Mouse (Mus musculus): Measurements from ENCODE around the gene Plekhb1.

The Plekhb1 gene

DNA sequence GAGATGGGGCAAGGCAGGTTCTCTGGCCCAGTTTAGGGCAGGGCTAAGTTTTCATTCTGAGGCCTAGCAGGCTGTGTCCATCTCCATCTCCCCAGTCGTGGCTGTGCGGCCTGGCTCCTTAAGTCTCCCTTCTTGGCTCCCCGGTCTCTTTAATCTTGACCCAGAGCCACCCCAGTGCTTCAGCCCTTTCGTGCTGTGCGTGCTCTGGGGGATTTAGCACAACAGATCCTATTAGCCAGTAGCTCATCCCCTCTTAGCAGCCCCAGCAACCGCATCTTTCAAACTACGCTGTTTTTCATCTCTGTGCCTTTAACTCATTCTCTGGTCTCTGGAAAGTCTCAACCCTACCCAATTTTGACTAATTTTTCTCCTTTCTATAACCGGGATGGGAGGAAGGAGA, at the start of gene Plekhb1:
Plekhb1 (minus strand) TSS at position 184 of the 400 bp plus-strand sequence.
- DNase-seq = no peak

DNA sequence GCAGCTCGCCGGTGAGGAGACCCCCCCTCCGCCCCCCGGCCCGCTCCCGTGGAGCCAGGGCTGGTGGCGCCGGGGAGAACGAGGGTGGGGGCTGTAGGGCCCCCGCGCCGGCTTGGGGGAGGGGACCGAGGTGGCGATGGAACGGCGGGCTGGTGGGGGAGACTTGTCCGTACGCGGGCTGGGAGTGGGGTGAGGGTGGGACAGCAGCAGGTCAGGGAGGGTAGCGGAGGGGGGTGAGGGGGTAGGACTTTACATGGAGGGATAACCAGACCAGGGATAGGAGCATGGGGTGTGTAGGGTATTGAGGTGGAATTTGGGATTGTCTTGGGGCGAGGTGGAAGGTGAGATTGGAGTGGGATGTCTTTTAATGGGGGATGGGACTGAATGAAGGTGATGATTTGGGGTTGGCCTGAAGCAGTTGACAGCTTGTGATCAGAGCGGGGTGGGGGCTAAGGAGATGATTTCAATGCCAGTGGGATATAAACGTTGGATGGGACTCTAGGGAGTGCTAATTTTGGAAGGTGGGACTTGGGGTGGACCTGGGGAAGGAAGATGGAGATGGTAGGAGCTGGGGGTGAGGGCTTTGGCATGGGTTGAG, 44.8 kb upstream of the Plekhb1 start:
- DNase-seq = no peak

- peak; percentile 96 for DNase-seq
Measured at GRCm38 (mm10) chr7:100706143-100706841, 44.1 kb upstream of the Plekhb1 start, which contains the start of gene Fam168a. Fam168a (plus strand) TSS chr7:100706635.

DNA sequence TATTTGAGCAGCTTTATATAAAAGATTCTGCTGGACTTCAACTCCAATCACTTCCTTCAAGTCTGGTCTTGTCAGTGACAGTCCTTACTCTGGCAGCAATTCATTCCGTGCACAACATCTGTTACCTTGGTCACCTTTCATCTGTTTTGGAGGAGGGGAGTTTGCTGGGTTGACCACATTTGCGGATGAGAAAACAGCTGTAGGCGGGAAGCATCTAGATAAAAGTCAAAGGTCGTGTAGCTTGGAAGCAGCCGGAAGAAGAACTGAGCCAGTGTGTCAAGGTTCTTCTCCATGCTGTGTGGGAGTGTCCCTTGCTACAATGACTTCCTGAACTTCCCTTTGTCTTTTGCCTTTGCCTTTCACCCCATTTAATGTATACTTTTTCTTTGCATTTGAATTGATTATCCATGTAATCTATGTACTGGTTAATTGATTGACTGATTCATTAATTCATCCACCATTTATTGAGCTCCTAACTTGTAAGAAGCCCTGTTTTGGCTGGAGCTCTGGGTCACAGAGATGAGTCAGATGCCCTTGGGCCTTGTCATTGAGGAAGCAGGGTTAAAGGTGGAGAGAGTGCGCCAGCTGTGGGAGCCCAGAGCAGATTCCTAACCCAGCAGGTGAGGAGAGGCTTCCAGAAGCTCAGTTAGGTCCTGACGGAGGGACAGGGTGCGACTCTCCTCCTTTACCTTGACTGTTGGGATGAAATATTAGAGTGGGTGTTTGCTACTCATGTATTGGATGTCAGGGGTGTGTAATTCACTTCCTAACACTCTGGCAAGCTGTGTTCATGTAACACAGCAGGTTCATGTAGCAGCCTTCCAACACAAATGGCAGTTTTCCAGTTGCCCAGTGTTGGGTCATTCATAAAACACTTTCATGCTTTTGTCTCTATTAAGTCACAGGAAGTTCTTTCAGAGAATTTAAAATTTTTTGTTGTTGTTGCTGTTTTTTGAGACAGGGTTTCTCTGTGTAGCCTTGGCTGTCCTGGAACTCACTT, 37.9 kb upstream of the Plekhb1 start:
- DNase-seq = peak; percentile 35

- DNase-seq = no peak
Measured at GRCm38 (mm10) chr7:100693199-100693598, 31.0 kb upstream of the Plekhb1 start.

GRCm38 (mm10) chr7:100688471-100688870, 26.3 kb upstream of the Plekhb1 start:
- no peak for DNase-seq

GRCm38 (mm10) chr7:100685061-100686030, 23.1 kb upstream of the Plekhb1 start:
- peak; percentile 88 for DNase-seq

DNA sequence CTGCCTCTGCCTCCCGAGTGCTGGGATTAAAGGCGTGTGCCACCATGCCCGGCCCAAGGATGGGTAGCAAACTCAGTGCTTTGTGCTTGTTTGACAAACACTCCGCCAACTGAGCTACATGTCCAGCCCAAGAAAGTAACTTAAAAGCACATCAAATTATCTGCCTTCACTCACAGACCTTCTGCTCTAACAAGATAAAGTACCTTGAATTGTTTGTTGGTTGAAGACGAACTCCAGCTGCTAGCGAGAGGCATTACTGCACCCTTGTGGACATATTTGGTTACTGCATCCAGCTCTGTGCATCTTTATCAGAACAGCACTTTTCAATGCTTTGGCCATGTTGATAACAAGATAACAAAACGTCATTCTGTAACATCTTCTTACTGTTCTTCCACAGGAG, 22.3 kb upstream of the Plekhb1 start:
- DNase-seq = peak; percentile 77

DNA sequence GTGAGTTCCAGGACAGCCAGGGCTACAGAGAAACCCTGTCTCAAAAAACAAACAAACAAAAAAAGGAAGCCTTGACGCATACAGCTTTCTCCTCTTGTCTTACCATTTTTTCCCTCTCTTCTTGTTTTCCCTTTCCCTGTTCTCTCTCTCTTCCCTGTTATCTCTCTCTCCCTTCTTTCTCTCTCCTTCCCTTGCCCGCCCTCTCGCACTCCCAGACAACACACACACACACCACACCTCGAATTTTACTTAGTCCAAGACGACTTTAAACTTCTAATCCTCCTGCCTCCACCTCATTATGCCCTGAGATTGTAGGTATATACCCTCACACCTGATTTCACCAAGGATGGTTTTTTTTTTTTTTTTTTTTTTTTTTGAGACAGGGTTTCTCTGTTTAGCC, 21.9 kb upstream of the Plekhb1 start:
- no peak for DNase-seq

DNA sequence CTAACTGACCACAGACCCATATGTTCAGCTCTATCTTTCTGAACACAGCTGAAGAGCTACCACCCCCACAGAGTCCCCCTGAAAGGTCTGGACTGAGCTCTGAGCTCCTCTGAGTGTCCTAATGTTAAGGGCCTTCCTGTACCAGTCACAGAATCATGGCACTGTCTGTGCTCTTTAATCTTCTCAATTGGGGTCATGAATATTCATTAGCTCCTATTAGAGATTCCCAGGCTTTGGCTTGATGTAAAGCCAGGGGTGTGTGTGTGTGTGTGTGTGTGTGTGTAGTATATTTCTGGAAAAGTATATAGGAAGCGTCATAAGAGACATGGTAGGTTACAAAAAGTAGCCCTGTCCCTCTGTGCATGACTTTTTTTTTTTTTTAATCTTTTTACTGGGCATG, 21.0 kb upstream of the Plekhb1 start:
- DNase-seq = no peak

DNA sequence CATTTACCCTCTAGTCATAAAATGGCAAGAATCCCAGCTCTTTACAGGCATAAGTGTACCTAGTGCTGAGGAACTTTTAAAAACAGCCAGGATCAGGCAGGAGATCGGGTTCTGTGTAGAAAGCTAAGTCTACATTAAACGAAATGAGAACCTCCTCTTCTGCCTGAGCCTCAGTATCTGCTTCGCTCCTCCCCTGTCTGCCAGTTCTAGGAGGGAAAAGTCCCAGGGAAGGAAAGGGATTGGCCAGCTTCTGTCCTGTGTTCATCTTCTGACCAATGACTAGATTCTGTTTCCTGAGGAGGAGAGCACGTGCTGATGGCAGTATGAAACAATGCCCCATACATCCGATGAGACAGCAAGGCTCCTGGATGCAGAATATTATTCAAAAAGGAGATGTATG, 18.9 kb upstream of the Plekhb1 start:
- DNase-seq = no peak

DNA sequence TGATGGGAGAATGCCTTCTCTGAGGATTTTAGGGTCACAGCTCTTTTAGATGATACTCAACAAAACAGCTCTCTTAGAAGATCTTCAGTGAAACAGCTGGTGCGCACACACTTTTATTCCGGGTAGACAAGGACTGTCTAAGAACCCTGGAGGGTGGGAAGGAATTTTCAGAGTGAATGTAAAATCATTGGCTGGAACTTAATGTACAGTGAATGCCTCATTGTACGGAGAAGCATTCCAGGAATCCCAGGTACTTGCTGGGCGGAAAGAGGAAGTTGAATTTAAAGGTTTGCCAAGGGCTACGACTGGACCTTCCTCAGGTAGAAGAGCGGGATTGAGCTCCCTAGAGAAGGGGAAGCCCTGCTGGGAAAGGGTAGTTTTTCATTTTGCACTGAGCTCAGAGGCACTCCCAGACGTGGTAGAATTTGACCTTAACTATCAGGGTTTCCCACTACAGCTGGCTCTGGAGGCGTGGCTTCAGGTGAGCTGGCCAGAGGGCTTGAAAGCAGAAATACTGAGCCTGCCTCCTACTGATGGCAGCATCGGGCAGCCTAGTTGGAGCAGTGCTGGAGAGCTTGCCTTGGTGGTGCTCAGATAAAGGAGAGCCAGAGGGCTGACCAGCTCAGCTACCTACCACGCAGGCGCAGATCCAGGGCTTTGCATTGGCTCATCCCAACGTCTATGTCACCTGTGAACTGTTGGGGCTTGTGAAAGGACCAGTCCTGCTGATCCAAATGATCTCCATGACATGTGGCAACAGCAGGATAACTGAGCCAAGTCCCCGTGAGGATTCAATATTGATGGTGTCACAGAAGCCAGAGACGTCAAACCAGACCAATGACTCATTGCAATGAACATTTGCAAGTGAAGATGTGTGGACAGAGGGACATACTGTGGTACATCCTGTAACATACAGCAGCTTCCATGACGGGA, 17.0 kb upstream of the Plekhb1 start:
- no peak for DNase-seq

GRCm38 (mm10) chr7:100678052-100678451, 15.8 kb upstream of the Plekhb1 start:
- no peak for DNase-seq

DNA sequence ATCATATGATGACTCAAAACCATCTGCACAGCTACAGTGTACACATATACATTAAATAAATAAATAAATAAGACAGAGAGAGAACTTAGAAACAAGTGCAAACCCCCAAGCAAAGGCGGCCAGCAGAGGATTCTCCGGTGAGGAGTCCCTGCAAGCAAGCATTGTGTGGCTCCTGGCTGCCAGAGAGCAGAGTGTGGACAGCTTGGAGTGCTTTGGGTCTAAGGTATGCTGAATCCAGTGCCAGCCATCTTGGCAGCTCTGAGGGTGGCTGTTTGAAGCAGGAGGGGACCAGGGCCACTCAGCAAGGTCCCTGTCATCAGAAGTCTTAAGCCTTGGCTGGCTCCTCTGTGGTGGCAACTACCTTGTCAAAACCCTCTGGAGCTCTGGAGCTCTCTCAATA, 12.7 kb upstream of the Plekhb1 start:
- no peak for DNase-seq

DNA sequence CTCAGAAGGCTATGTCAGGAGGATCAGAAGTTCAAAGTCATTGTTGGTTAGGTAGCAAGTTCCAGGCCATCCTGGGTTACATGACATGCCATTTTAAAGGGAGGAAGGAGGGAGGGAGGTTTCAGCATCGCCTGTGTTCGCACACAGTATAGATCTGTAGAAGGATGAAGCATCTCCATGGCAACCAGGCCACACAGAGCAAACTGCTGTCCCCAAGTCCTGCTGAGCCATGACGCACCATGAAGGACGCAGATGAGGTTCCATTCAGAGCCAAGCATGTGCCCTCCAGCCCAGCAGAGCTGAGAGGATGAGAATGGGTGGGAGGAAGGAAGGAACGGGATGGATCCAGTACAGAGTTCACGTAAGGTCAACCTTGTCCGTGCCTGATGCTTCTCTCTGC, 11.2 kb upstream of the Plekhb1 start:
- DNase-seq = no peak

DNA sequence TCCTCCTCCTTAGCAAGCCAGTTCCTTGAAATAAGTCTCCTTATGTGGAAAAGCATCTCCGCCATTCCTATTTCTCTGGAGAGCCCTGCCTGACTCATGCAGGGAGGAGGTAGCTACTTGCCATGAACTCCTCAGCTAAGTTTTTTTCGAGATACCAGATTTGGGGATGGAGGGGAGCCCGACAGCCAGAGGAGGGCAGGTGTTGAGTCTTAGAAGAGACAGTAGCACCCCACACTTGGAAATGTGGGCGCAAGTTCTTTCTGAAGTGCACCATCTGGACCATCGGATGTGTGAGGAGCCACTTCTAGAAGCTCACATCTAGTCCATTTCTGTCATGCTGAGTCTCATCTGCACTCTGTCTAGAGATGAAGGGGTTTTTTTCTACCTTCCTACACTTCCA, 8.4 kb upstream of the Plekhb1 start:
- DNase-seq = no peak

DNA sequence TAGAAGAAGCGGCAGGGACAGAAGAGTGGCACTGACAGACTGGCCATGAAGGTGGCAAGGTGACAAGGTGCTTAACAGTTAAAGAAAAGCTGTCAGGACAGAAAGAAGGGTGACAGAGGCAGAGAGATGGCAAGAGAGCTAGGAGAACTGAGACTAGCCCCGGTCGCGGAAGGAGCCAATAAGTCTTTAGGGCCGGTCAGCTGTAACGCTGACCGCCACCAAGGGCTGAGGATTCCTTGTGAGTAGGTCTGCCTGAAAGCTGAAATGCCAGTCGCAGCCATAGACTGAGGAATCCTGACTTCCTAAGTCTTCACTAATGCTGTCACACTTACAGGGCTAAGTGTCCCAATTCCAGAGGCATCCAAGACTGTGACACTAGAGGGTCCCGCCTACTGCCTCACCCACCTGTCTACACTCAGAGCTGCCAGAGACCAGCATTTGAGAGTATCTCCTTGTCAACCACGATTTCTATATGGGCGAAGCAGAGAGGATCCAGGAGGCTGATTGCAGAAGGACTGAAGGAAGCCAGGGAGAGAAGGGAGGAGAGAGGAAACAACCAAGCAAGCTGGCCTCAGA, 1.6 kb upstream of the Plekhb1 start:
- no peak for DNase-seq

- peak; percentile 90 for DNase-seq
Measured at GRCm38 (mm10) chr7:100663190-100663589, 976 bp upstream of the Plekhb1 start.

GRCm38 (mm10) chr7:100661264-100661663, 950 bp downstream of the Plekhb1 start:
- no peak for DNase-seq

GRCm38 (mm10) chr7:100658093-100658578, 4.1 kb downstream of the Plekhb1 start:
- DNase-seq = no peak

- no peak for DNase-seq
Measured at GRCm38 (mm10) chr7:100656739-100657138, 5.5 kb downstream of the Plekhb1 start.
